Mouse (Mus musculus): ENCODE results near the gene Lnx1.

DNA sequence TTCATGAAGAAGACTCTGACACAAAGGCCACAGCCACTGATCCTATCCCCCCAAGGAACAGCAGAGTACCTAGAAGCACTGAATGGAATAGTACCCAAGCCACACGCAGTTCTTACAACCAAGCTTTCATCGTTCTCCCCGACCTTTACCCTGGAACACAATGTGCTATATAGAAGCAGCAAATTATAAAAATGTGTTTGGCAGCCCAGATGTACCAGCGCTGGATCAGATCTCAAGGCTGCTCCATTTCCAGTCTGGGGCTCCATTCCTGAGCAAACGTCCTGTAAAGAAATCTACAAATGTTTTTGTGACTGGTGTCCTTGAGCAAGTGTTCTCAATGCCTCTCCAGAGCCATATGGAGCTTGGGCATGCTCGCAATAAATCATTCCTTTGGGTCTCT is 44.8 kb downstream of the Lnx1 start:
- TF ChIP-seq POLR2A (IDR thresholded peaks at IDR 0.05; ENCODE audit: borderline replicate concordance, insufficient read depth, low read length) (no peak), CTCF (IDR thresholded peaks at IDR 0.05; ENCODE audit: borderline replicate concordance, insufficient read depth, low read depth, low read length) (no peak)

Data from cerebellum, adult 2 months (tissue).